Mouse (Mus musculus) myocyte (in vitro differentiated cells): Measurements from ENCODE around the gene Cxcl12. TPM values are rescaled to one million over a fixed set of nuclear protein-coding genes. Genes with fewer than 3 reads are reported as not detected.

ENCODE experiments used
- H3K27me3 ChIP-seq: one replicate; pipeline ENCODE4 v1.6.1; 2011; ENCODE audit not compliant: control insufficient read depth, insufficient read depth, insufficient read length
- H3K36me3 ChIP-seq: one replicate; pipeline ENCODE4 v1.6.1; 2011; ENCODE audit not compliant: control insufficient read depth, insufficient read depth
- H3K4me2 ChIP-seq: one replicate; pipeline ENCODE4 v1.6.1; 2011; ENCODE audit warnings: low read depth, control low read depth
- H3K4me3 ChIP-seq: one replicate; pipeline ENCODE4 v1.5.1; 2011; ENCODE audit warnings: mild to moderate bottlenecking, control low read depth, moderate library complexity
- H3K79me2 ChIP-seq: one replicate; pipeline ENCODE4 v1.6.1; 2011; ENCODE audit not compliant: control insufficient read depth, insufficient read depth
- H3ac ChIP-seq: one replicate; pipeline ENCODE4 v1.6.1; 2011; ENCODE audit not compliant: control insufficient read depth, insufficient read length
- CEBPB ChIP-seq: IDR thresholded peaks from 2 replicates; pipeline ENCODE4 v1.6.1; 2011; ENCODE audit warnings: mild to moderate bottlenecking, moderate library complexity; ENCODE audit not compliant: poor library complexity, insufficient read depth, severe bottlenecking
- E2F4 ChIP-seq: IDR thresholded peaks from one replicate; pipeline ENCODE4 v1.6.1; 2011; ENCODE audit warnings: mild to moderate bottlenecking, control low read depth, moderate library complexity; ENCODE audit not compliant: insufficient read depth
- MAX ChIP-seq: IDR thresholded peaks from one replicate; pipeline ENCODE4 v1.6.1; 2011; ENCODE audit warnings: low read depth, mild to moderate bottlenecking, control low read depth
- MYOD1 ChIP-seq, 3 experiments: IDR thresholded peaks; one replicate each; pipeline ENCODE4 v1.6.1; 2011; ENCODE audit warnings: control low read depth in 2 of 3, low read depth in 2 of 3, mild to moderate bottlenecking in 2 of 3, moderate library complexity in 1 of 3; ENCODE audit not compliant: insufficient read length in 2 of 3, control insufficient read depth in 1 of 3
- MYOG ChIP-seq, 3 experiments: IDR thresholded peaks; one replicate each; pipeline ENCODE4 v1.6.1; 2011; ENCODE audit warnings: control low read depth in 2 of 3, low read depth in 2 of 3, mild to moderate bottlenecking in 2 of 3; ENCODE audit not compliant: insufficient read length in 2 of 3, control insufficient read depth in 1 of 3, insufficient read depth in 1 of 3
- POLR2A ChIP-seq: IDR thresholded peaks from one replicate; pipeline ENCODE4 v1.6.1; 2011; ENCODE audit warnings: low read depth, mild to moderate bottlenecking, control low read depth, moderate library complexity; ENCODE audit not compliant: insufficient read length
- POLR2AphosphoS2 ChIP-seq: IDR thresholded peaks from one replicate; pipeline ENCODE4 v1.6.1; 2011; ENCODE audit warnings: low read depth, control low read depth; ENCODE audit not compliant: insufficient read length
- REST ChIP-seq: IDR thresholded peaks from one replicate; pipeline ENCODE4 v1.6.1; 2011; ENCODE audit warnings: mild to moderate bottlenecking, control low read depth, moderate library complexity; ENCODE audit not compliant: insufficient read depth, insufficient read length
- SRF ChIP-seq: IDR thresholded peaks from one replicate; pipeline ENCODE4 v1.6.1; 2011; ENCODE audit warnings: low read depth; ENCODE audit not compliant: control insufficient read depth, insufficient read length
- TCF12 ChIP-seq: IDR thresholded peaks from one replicate; pipeline ENCODE4 v1.6.1; 2011; ENCODE audit warnings: mild to moderate bottlenecking, control low read depth; ENCODE audit not compliant: poor library complexity, insufficient read depth, severe bottlenecking
- TCF3 ChIP-seq: IDR thresholded peaks from one replicate; pipeline ENCODE4 v1.6.1; 2011; ENCODE audit warnings: low read depth, control low read depth; ENCODE audit not compliant: insufficient read length
- USF1 ChIP-seq: IDR thresholded peaks from one replicate; pipeline ENCODE4 v1.6.1; 2011; ENCODE audit warnings: low read depth, mild to moderate bottlenecking, control low read depth, moderate library complexity
- polyA plus RNA-seq: library from polyadenylated mRNA; unstranded; fragments of >200 nt; fragmentation: generic; extraction: Trizol; gene quantifications from one replicate; pipeline ENCODE4 v1.2.1, GENCODE M21; 2012; ENCODE audit warnings: missing spikeins

Gene Cxcl12
- polyA plus RNA-seq, 1 experiment: 7.5 TPM

GRCm38 (mm10) chr6:117191741-117192140, 23.4 kb downstream of the Cxcl12 start:
- H3K79me2 ChIP-seq: no peaks in the 10 kb centered on the region
- no peaks in the 10 kb centered on the region for H3K36me3 ChIP-seq
- TF ChIP-seq POLR2AphosphoS2: no peak
- TF ChIP-seq TCF3: no peak
- no peak for TF ChIP-seq SRF
- no peak for TF ChIP-seq MYOG (IDR thresholded peaks at IDR 0.05; ENCODE audit: control insufficient read depth in 1 of 3, insufficient read depth in 1 of 3, insufficient read length in 2 of 3, low read depth in 2 of 3)
- TF ChIP-seq CEBPB: no peak
- TF ChIP-seq USF1: no peak
- no peak for TF ChIP-seq REST
- TF ChIP-seq POLR2A: no peak
- no peak for TF ChIP-seq MYOD1 (IDR thresholded peaks at IDR 0.05; ENCODE audit: control insufficient read depth in 1 of 3, insufficient read length in 2 of 3, low read depth in 2 of 3)
- H3ac ChIP-seq: no peak overlapping the region
- no peak overlapping the region for H3K4me3 ChIP-seq
- no peak overlapping the region for H3K4me2 ChIP-seq
- H3K27me3 ChIP-seq: no peaks in the 10 kb centered on the region

DNA sequence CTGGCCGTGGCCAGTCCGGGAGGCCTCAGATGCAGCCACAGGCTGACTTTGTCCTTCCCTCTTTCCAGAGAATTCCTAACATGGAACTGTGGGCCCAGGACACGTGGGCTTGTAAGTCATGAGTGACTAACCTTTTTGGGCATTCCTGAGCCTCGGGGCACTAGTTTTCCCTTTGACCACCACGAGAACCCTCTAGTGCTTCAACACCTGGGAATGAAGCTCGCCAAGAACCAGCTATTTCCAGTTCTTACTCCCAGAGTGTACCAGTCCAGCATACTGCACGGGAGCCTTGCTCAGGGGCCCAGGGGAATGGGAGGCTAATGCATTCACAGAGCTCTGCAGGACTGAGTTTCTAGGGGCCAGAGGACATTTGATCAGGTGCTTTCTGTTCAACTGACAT, 24.3 kb downstream of the Cxcl12 start:
- no peaks in the 10 kb centered on the region for H3K27me3 ChIP-seq
- no peak overlapping the region for H3K4me3 ChIP-seq
- no peak overlapping the region for H3ac ChIP-seq
- H3K4me2 ChIP-seq: no peak overlapping the region
- no peaks in the 10 kb centered on the region for H3K36me3 ChIP-seq
- no peaks in the 10 kb centered on the region for H3K79me2 ChIP-seq
- TF ChIP-seq POLR2A (no peak), MYOG (IDR thresholded peaks at IDR 0.05; ENCODE audit: control insufficient read depth in 1 of 3, insufficient read depth in 1 of 3, insufficient read length in 2 of 3, low read depth in 2 of 3) (no peak), MYOD1 (IDR thresholded peaks at IDR 0.05; ENCODE audit: control insufficient read depth in 1 of 3, insufficient read length in 2 of 3, low read depth in 2 of 3) (no peak), CEBPB (no peak), TCF3 (no peak), E2F4 (no peak), USF1 (no peak), REST (no peak), MAX (no peak), TCF12 (no peak), POLR2AphosphoS2 (no peak), SRF (no peak)

- H3K27me3 ChIP-seq: no peaks in the 10 kb centered on the region
- no peak overlapping the region for H3K4me3 ChIP-seq
- H3K4me2 ChIP-seq: no peak overlapping the region
- no peak for TF ChIP-seq MAX
- no peak for TF ChIP-seq SRF
- no peak for TF ChIP-seq POLR2AphosphoS2
- TF ChIP-seq MYOD1 (IDR thresholded peaks at IDR 0.05; ENCODE audit: control insufficient read depth in 1 of 3, insufficient read length in 2 of 3, low read depth in 2 of 3): no peak
- TF ChIP-seq POLR2A: no peak
- no peak for TF ChIP-seq USF1
- no peak for TF ChIP-seq TCF3
- no peak for TF ChIP-seq MYOG (IDR thresholded peaks at IDR 0.05; ENCODE audit: control insufficient read depth in 1 of 3, insufficient read depth in 1 of 3, insufficient read length in 2 of 3, low read depth in 2 of 3)
- no peak for TF ChIP-seq REST
- TF ChIP-seq E2F4: no peak
- TF ChIP-seq TCF12: no peak
- no peak for TF ChIP-seq CEBPB
- H3ac ChIP-seq: no peak overlapping the region
- no peaks in the 10 kb centered on the region for H3K79me2 ChIP-seq
- H3K36me3 ChIP-seq: no peaks in the 10 kb centered on the region
Measured at GRCm38 (mm10) chr6:117195270-117195669, 26.9 kb downstream of the Cxcl12 start.

DNA sequence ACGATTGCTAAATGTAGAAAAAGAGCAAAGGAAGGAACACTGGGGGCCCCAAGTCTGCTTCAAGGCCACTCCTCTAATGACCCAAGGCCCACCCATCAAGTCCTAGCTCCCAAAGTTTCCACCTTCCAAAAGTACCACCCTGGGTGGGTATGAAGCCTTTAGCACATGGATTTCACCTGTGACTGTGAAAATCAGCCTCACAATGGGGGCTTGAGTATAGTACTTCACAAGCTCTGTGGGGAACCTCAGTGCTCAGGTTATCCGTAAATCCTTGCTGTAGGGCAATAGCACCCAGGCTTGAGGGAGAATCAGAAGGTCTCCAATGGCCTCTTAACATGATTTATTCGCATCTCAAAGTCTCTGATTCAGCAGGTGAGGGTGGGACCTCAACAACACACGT, 30.5 kb downstream of the Cxcl12 start:
- H3K4me2 ChIP-seq: no peak overlapping the region
- no peaks in the 10 kb centered on the region for H3K36me3 ChIP-seq
- H3K79me2 ChIP-seq: no peaks in the 10 kb centered on the region
- H3K27me3 ChIP-seq: no peaks in the 10 kb centered on the region
- TF ChIP-seq REST: no peak
- TF ChIP-seq CEBPB: no peak
- no peak for TF ChIP-seq USF1
- TF ChIP-seq MYOD1 (IDR thresholded peaks at IDR 0.05; ENCODE audit: control insufficient read depth in 1 of 3, insufficient read length in 2 of 3, low read depth in 2 of 3): no peak
- no peak for TF ChIP-seq E2F4
- no peak for TF ChIP-seq TCF3
- TF ChIP-seq MYOG (IDR thresholded peaks at IDR 0.05; ENCODE audit: control insufficient read depth in 1 of 3, insufficient read depth in 1 of 3, insufficient read length in 2 of 3, low read depth in 2 of 3): no peak
- TF ChIP-seq MAX: no peak
- TF ChIP-seq POLR2A: no peak
- TF ChIP-seq SRF: no peak
- no peak for TF ChIP-seq POLR2AphosphoS2
- no peak for TF ChIP-seq TCF12
- H3ac ChIP-seq: no peak overlapping the region
- no peak overlapping the region for H3K4me3 ChIP-seq
